Mouse (Mus musculus) gastrocnemius, postnatal 25 days (tissue): ENCODE results near the gene Tepsin. TPM values are rescaled to one million over a fixed set of nuclear protein-coding genes. Genes with fewer than 3 reads are reported as not detected.

Source experiments
- DNase-seq: peaks from one replicate; pipeline ENCODE4 v3.0.0; 2022
- total RNA-seq, 2 experiments: library from RNA; stranded (reverse); gene quantifications; 1 replicate in 1 of 2; 2 replicates in 1 of 2; pipeline ENCODE4 v1.2.3; 2021

The Tepsin gene
- total RNA-seq, 2 experiments from 2014 or later: 5.2 to 5.5 TPM

- no peak for DNase-seq
Observed at GRCm38 (mm10) chr11:120111033-120111432, 12.5 kb upstream of the Tepsin start.

GRCm38 (mm10) chr11:120110554-120110953, 12.0 kb upstream of the Tepsin start:
- no peak for DNase-seq

- DNase-seq: no peak
Observed at GRCm38 (mm10) chr11:120109558-120110210, 11.2 kb upstream of the Tepsin start.

GRCm38 (mm10) chr11:120107796-120108195, 9.3 kb upstream of the Tepsin start:
- no peak for DNase-seq

- no peak for DNase-seq
Observed at GRCm38 (mm10) chr11:120107026-120107425, 8.5 kb upstream of the Tepsin start.

- no peak for DNase-seq
Observed at GRCm38 (mm10) chr11:120103431-120103997, 5.0 kb upstream of the Tepsin start.

GRCm38 (mm10) chr11:120101036-120101435, 2.5 kb upstream of the Tepsin start:
- no peak for DNase-seq

- no peak for DNase-seq
Observed at GRCm38 (mm10) chr11:120092817-120093591, 5.5 kb downstream of the Tepsin start.

- DNase-seq: no peak
Observed at GRCm38 (mm10) chr11:120090661-120091060, 7.9 kb downstream of the Tepsin start.

- peak; percentile 98 for DNase-seq
Observed at GRCm38 (mm10) chr11:120086702-120087152, 11.8 kb downstream of the Tepsin start, which contains the start of gene Cep131. Gene Cep131, minus strand, starts transcription at chr11:120086827.

GRCm38 (mm10) chr11:120085891-120086627, 12.5 kb downstream of the Tepsin start:
- DNase-seq: peak; percentile 51

- no peak for DNase-seq
Observed at GRCm38 (mm10) chr11:120080282-120080681, 18.2 kb downstream of the Tepsin start.

- DNase-seq: no peak
Observed at GRCm38 (mm10) chr11:120076191-120076590, 22.3 kb downstream of the Tepsin start.

- no peak for DNase-seq
Observed at GRCm38 (mm10) chr11:120072986-120073647, 25.4 kb downstream of the Tepsin start.

- no peak for DNase-seq
Observed at GRCm38 (mm10) chr11:120071731-120072320, 26.7 kb downstream of the Tepsin start.

GRCm38 (mm10) chr11:120071065-120071464, 27.5 kb downstream of the Tepsin start:
- DNase-seq: no peak

- no peak for DNase-seq
Observed at GRCm38 (mm10) chr11:120070286-120070930, 28.1 kb downstream of the Tepsin start.

- DNase-seq: no peak
Observed at GRCm38 (mm10) chr11:120069261-120069660, 29.3 kb downstream of the Tepsin start.

GRCm38 (mm10) chr11:120067834-120068233, 30.7 kb downstream of the Tepsin start:
- no peak for DNase-seq

GRCm38 (mm10) chr11:120065291-120065690, 33.2 kb downstream of the Tepsin start:
- DNase-seq: peak; percentile 36

GRCm38 (mm10) chr11:120064668-120065040, 33.9 kb downstream of the Tepsin start:
- DNase-seq: no peak
